Comparison of ENCODE assay signal across 8 mouse cellular contexts in genomic region chr15:99972361-99972988, GRCm38 (mm10). TPM values are rescaled to one million over a fixed set of nuclear protein-coding genes. Genes with fewer than 3 reads are reported as not detected.
DNase-seq lines count a peak whose midpoint lies in the region; ATAC-seq lines count a peak whose summit lies in the region.

No protein-coding gene starts in this region.

- peak overlapping the region; percentile 79 for H3K4me2 ChIP-seq in hindbrain, embryonic 11.5 days (replicated peaks; ENCODE audit: low read depth, low read length)

- peak overlapping the region; percentile 84 for H3K9ac ChIP-seq in hindbrain, embryonic 11.5 days (ENCODE audit: low read depth, low read length)

- no peaks in the 10 kb centered on the region for H3K4me1 ChIP-seq in hindbrain, embryonic 11.5 days (replicated peaks; ENCODE audit: control insufficient read depth, insufficient read depth, low read length)

- peak overlapping the region; percentile 95 for H3K4me3 ChIP-seq in hindbrain, embryonic 11.5 days (ENCODE audit: low read depth, low read length)

- under 1% methylated on average over 45 of the region's 50 CpGs for WGBS in hindbrain, embryonic 11.5 days

- no peaks in the 10 kb centered on the region for H3K27me3 ChIP-seq in hindbrain, embryonic 11.5 days (ENCODE audit: control insufficient read depth, insufficient read depth, low read length)

- H3K9me3 ChIP-seq in hindbrain, embryonic 11.5 days (ENCODE audit: control insufficient read depth, low read length), result no peaks in the 10 kb centered on the region

- no peaks in the 10 kb centered on the region for H3K36me3 ChIP-seq in hindbrain, embryonic 11.5 days (ENCODE audit: control insufficient read depth, insufficient read depth, low read length)

- H3K27ac ChIP-seq in hindbrain, embryonic 11.5 days (ENCODE audit: low read depth, low read length), result peak overlapping the region; percentile 96

- peak; percentile 99 for ATAC-seq in frontal cortex, adult (ENCODE audit: low TSS enrichment)
- peak; percentile 96 for ATAC-seq in hindbrain, embryonic 11.5 days (ENCODE audit: low FRiP score)

- peak; percentile 90 for DNase-seq in MEL-GATA-1-ER (ENCODE audit: extremely low read depth, low read depth)
- DNase-seq in cerebellum, adult 8-10 months, result peak; percentile 95
- DNase-seq in hindbrain, embryonic 11.5 days (ENCODE audit: low spot score), result peak; percentile 96
- peak; percentile 95 for DNase-seq in layer of hippocampus, postnatal 10 days (ENCODE audit: low spot score in 2 of 2)
- DNase-seq in lung, postnatal 10 days, result peak; percentile 99
- peak; percentile 96 for DNase-seq in ovary, postnatal 36 days (ENCODE audit: low spot score)
- peak; percentile 96 for DNase-seq in thymus, postnatal 25 days

RNA-seq across cellular contexts. Expression of gene Larp4, which starts 2.6 kb away (rescaled TPM):
- polyA plus RNA-seq in hindbrain, embryonic 11.5 days (2014; fragmentation: Nextera tagmentation; extraction: Ambion mirVana), result 34.2 and 38.8 TPM in 2 replicates
- total RNA-seq in layer of hippocampus, postnatal 10 days (2021), result 10 to 100 TPM; 48.8 to 53.9 TPM

RNA-seq across cellular contexts. Expression of gene Fam186a, which starts 5.6 kb away (rescaled TPM):
- 0.05 TPM in 1 of 2 replicates, not detected in the other for polyA plus RNA-seq in hindbrain, embryonic 11.5 days (2014; fragmentation: Nextera tagmentation; extraction: Ambion mirVana)
- under 1 TPM; 0.04 to 0.18 TPM for total RNA-seq in layer of hippocampus, postnatal 10 days (2021)

Comparison
In these comparisons a context has a peak if more than half of its experiments do, and no peak if none do; other contexts are left out.
1. Peak in every context shown above with its lines: DNase-seq, ATAC-seq, H3K4me3 ChIP-seq and H3K27ac ChIP-seq.